8 mouse cellular contexts compared by ENCODE assay signal in genomic region chr7:99545885-99546745, GRCm38 (mm10). TPM values are rescaled to one million over a fixed set of nuclear protein-coding genes. Genes with fewer than 3 reads are reported as not detected.
DNase-seq lines count a peak whose midpoint lies in the region; ATAC-seq and TF ChIP-seq lines count a peak whose summit lies in the region.

No protein-coding gene starts in this region.

- no peak overlapping the region for H3K4me3 ChIP-seq in embryonic facial prominence, embryonic 10.5 days
- H3K4me3 ChIP-seq in heart, embryonic 11.5 days (ENCODE audit: low read depth, low read length) = no peak overlapping the region
- no peak overlapping the region for H3K4me3 ChIP-seq in lung, adult 2 months (replicated peaks; ENCODE audit: extremely low read depth, low read depth, low read length)

- DNase-seq in B cell, adult 2 months = peak; percentile 68 to 73
- DNase-seq in Muller cell, postnatal 12 days (ENCODE audit: inconsistent ontology term) = peak; percentile 84
- peak; percentile 51 for DNase-seq in embryonic facial prominence, embryonic 10.5 days (ENCODE audit: low spot score)
- DNase-seq in kidney, adult 8-10 months = peak; percentile 82 to 88
- DNase-seq in lung, adult 2 months = peak; percentile 79
- DNase-seq in ovary, postnatal 36 days (ENCODE audit: low spot score) = peak; percentile 66
- DNase-seq in right cerebral cortex, adult 18-20 months = no peak

- TF ChIP-seq CTCF in lung, adult 2 months (IDR thresholded peaks at IDR 0.05; ENCODE audit: insufficient read depth, low read length) = no peak

- peaks cover 30% of the 10 kb centered on the region for H3K36me3 ChIP-seq in embryonic facial prominence, embryonic 10.5 days (replicated peaks)
- H3K36me3 ChIP-seq in heart, embryonic 11.5 days (ENCODE audit: control insufficient read depth, insufficient read depth, low read length) = no peaks in the 10 kb centered on the region

- H3K9me3 ChIP-seq in embryonic facial prominence, embryonic 10.5 days = no peaks in the 10 kb centered on the region
- no peaks in the 10 kb centered on the region for H3K9me3 ChIP-seq in heart, embryonic 11.5 days (replicated peaks; ENCODE audit: control insufficient read depth, low read length)

- TF ChIP-seq POLR2A in lung, adult 2 months (IDR thresholded peaks at IDR 0.05; ENCODE audit: borderline replicate concordance, extremely low read depth, low read depth, low read length) = peak; percentile 65; the same call in 1 of the 2 replicates

- H3K4me2 ChIP-seq in heart, embryonic 11.5 days = peak overlapping the region; percentile 22; the same call in 1 of the 2 replicates

- ATAC-seq in heart, embryonic 11.5 days (replicated peaks; ENCODE audit: insufficient number of reproducible peaks, low FRiP score, low TSS enrichment) = peak; percentile 61; the same call in 1 of the 2 replicates

- H3K4me1 ChIP-seq in embryonic facial prominence, embryonic 10.5 days = peaks cover 50% of the 10 kb centered on the region
- peaks cover 37% of the 10 kb centered on the region for H3K4me1 ChIP-seq in heart, embryonic 11.5 days (ENCODE audit: control insufficient read depth, insufficient read depth, low read length)
- H3K4me1 ChIP-seq in lung, adult 2 months (ENCODE audit: control insufficient read depth, insufficient read depth, low read length) = peaks cover 42% of the 10 kb centered on the region

- WGBS in embryonic facial prominence, embryonic 10.5 days = 48% methylated on average over 10 of the region's 10 CpGs
- 32% methylated on average over 10 of the region's 10 CpGs for WGBS in heart, embryonic 11.5 days (ENCODE audit: insufficient replicate concordance)
- 3% methylated on average over 10 of the region's 10 CpGs for WGBS in lung, adult 2 months

- peak overlapping the region; percentile 72 for H3K27ac ChIP-seq in embryonic facial prominence, embryonic 10.5 days (replicated peaks)
- H3K27ac ChIP-seq in heart, embryonic 11.5 days (ENCODE audit: low read depth, low read length) = peak overlapping the region; percentile 83

- H3K27me3 ChIP-seq in embryonic facial prominence, embryonic 10.5 days (replicated peaks; ENCODE audit: low read depth, poor library complexity, severe bottlenecking) = no peaks in the 10 kb centered on the region
- H3K27me3 ChIP-seq in heart, embryonic 11.5 days (ENCODE audit: control insufficient read depth, insufficient read depth, low read length) = no peaks in the 10 kb centered on the region

- peak overlapping the region; percentile 63 for H3K9ac ChIP-seq in heart, embryonic 11.5 days (ENCODE audit: low read depth, low read length)

RNA-seq across cellular contexts. Expression of gene Arrb1, which starts 10.8 kb away (rescaled TPM):
- polyA plus RNA-seq in embryonic facial prominence, embryonic 10.5 days (2016; fragmentation: Nextera tagmentation; extraction: Ambion mirVana) = 12.6 and 13.7 TPM in 2 replicates
- 4.9 and 5.3 TPM in 2 replicates for polyA plus RNA-seq in heart, embryonic 11.5 days (2014; fragmentation: Nextera tagmentation; extraction: Ambion mirVana)
- polyA plus RNA-seq in lung, adult 2 months (2012; rRNA removed) = 131 and 161 TPM in 2 replicates
